Mouse (Mus musculus) testis, postnatal 14 days (tissue): ENCODE data around the gene Hrasls5.

Experiments used
- DNase-seq: peaks from one replicate; pipeline ENCODE4 v3.0.0; 2021; ENCODE audit warnings: low spot score

Hrasls5 gene

DNA sequence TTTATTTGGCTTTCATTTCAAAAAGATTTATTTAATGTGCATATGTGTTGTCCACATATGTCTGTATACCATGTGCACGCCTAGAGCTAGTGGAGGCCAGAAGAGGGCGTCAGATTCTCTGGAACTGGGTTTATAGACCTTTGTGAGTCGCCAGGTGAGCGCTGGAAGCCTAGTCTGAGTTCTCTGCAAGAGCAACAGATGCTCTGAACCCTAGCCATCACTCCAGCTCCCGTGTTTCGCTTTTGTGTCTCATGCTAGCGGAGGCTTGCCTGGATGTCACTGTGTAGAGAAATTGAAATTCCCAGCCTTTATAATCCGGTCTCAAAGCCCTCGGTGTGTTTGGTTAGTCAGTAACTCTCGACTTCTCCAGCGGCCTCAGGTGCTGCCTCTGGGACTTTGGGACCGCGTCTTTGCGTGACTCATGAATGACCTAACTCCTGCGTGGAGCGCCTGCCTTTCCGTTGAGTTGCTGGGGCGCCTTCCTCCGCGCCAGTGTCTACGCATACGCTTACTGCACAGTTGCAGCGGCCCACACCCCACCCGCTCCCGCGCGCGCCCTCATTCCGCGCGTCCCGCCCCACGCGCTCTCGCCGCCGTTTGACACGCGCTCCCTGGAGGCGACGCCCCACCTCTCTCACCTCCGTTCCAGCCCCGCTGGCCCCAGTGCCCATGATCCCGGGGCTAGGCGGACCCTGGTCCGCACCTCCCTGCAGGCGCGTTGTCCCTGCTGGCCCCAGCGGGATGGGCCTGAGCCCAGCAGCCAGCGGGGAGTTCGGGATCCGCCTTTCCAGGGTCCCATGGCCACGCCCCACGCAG is at the start of gene Hrasls5:
Gene Hrasls5 (plus strand): TSS at position 600 of the 816 bp plus-strand sequence.
- peak; percentile 9 for DNase-seq

GRCm38 (mm10) chr19:7562601-7563129 is 49.7 kb upstream of the Hrasls5 start:
- DNase-seq = no peak

DNA sequence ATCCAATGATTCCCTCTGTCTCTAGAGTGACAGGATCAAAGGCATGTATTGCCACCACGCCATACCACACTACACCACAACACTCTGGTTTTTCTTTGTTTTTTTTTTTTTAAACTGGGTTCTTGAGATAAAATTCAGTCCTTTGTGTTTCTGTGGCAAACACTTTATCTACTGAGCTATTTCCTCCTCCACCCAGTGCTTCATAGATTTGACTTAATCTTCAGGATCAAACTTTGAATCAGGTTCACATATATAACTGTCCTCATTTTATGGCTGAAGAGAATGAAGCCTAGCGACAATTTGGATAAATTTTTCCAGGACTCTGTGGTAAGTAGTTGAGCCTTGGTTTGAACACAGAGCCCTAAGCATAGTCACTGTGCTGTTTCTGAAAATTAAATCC is 48.7 kb upstream of the Hrasls5 start:
- DNase-seq = no peak

DNA sequence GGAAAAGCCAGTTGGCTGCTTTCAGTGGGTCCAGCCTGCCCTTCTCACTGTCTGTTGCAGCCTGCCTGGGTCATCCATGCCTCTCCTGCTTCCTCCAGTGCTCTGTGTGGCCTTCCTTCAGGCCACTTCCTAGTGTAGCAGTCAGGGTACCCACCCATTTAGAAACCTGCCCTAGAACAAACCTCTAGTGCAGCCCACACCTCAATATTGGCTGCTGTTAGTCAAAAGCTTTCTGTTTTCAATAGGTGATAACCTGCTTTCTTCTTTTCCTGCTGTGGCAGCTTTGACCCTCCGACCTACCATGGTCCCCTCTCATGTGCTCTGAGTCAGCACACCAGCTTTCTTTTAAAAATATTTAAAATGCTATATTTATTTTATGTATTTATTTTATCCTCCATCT is 47.9 kb upstream of the Hrasls5 start:
- no peak for DNase-seq

DNA sequence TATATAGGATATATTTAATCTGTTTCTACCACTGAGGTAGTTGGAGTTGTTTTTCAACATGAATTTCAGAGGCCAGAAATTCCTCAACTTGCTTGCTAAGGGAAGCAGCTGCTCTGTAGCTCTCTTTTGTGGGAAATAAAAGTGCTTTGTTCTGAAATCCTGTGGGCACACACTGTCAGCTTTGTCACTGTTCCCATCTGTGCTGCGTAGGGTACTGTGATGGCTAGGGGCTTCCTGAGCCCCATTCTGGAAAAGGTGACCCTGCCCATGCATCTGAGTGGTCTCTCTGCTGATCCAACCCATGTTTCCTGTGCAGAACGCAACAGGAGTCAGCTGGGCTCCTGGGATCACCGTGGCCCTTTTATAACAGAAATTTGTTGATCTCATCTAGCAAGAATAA is 45.5 kb upstream of the Hrasls5 start:
- no peak for DNase-seq

DNA sequence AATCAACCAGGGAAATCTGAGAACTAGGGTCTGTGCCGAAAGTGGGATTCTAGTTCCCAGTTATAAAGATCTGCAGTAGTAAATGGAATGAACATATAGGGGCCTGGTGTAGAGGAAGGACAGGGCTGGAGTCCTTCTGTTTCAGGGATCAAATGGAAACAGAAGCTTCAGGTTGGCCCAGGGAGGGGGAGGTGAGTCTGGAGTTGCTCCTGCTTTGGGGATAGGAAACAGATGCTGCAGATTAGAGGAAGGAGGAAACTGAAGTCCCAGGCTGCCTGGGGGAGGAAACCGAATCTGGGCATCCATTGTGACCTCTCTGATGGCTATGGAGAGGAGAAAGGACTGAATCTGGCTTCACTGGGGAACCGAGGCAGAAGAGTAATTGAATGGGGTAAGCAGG is 44.0 kb upstream of the Hrasls5 start:
- DNase-seq = no peak

DNA sequence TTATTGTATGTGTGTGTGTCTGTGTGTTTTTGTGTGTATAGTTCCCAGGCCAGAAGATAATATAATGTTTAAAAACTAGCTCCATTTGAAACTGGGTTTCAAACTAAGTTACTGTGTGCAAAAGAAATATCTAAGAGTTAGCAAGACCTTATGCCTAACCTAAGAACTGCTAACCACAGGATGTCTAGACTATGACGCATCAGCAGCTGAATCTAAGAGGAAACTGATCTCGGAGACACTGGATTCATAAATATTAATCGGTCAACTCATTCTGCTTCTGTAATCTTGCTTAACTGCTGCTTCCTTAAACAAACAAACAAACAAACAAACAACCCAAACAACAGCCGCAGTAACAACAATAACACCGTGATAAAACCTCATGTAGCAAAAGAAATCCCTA is 42.7 kb upstream of the Hrasls5 start:
- no peak for DNase-seq

GRCm38 (mm10) chr19:7576180-7576579 is 36.2 kb upstream of the Hrasls5 start:
- no peak for DNase-seq

DNA sequence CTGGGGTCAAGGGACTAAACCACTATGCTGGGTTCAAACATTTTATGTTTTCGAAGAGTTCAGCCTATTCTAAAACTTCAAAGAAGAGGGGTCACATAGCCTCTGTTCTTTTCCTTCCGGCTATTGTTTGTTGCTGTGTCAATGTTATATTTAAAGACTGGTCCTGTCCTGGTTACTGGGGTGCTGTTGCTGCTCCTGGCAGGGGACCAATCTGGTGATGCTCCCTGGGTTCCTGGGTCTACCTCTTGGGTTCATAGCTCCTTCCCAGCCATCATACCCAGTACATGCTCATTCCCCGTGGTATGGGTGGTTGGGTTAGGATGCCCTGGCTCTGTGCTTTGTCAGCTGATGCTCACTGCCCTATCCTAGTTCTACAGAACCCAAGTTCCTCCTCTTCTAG is 34.6 kb upstream of the Hrasls5 start:
- DNase-seq = no peak

DNA sequence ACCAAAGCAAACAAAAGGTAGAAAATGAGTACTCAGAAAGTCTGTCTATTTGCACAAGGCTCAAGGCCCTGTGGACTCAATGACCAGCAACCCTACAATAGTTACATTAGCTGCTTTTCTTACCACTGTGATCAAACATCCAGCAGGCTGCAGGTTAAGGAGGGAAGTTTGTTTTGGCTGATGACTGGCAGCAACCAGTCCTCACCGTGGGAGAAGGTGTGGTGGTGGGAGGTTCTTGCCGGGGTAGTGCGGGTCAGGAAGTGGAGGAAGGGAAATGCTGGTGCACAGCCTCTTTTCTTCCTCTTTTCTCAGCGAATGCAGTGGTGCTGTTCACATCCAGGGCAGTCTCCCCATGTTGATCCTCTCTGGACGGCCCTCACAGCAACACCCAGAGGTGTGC is 31.3 kb upstream of the Hrasls5 start:
- no peak for DNase-seq

DNA sequence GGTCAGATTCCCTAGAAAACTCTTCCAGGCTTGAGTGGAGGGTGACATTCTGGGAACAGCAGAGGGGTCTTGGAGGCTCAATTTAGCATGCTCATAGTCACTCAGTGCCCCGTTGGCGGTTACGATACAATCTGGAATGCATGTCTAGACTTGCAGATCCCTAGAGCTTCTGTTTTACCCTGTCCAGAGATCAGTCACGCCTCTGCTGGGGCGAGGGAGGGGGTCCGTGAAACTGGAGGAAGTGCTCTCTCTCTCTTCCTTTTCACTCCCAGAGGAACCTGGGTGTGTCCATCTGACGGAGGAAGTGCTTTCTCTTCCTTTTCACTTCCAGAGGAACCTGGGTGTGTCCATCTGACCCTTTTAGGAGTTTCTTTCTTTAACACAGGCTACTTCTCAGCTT is 29.2 kb upstream of the Hrasls5 start:
- no peak for DNase-seq

- DNase-seq = no peak
Measured at GRCm38 (mm10) chr19:7583599-7583998, 28.7 kb upstream of the Hrasls5 start.

DNA sequence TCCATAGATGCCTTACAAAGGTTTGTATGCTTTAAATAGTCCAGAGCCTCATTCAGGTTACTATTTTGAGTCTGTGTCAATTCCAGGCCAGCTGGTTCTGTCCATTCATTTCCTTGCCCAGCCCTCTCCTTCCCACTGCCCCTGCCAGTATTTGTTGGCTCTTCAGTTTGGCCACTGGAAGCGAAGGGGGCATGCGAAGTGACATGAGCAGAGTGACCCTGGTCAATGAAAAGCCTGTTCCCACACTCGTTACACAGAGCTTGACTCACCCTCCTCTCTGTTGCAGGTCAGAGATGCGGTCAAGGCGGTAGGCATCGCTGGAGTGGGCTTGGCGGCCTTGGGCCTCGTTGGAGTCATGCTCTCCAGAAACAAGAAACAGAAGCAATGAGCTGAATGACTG is 27.1 kb upstream of the Hrasls5 start:
- DNase-seq = no peak

- DNase-seq = peak; percentile 19
Measured at GRCm38 (mm10) chr19:7585764-7586163, 26.6 kb upstream of the Hrasls5 start.

DNA sequence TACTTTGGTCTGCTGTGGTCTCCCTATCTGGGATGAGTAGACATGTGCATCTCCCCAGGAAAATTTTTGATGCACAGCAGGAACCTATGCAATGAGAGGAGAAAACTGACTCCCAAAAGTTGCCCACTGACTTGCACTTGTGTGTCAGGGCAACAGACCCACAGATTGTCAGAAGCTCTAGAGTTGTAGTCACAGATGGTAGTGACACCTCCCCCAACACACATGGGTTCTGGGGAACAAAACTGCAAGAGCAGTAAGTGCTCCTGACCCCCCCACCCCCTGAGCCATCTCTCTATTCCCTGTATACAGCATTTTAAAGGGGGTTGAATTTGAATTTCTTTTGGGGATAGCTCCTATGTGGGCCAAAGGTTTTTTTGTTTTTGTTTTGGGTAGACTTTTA is 21.5 kb upstream of the Hrasls5 start:
- no peak for DNase-seq

DNA sequence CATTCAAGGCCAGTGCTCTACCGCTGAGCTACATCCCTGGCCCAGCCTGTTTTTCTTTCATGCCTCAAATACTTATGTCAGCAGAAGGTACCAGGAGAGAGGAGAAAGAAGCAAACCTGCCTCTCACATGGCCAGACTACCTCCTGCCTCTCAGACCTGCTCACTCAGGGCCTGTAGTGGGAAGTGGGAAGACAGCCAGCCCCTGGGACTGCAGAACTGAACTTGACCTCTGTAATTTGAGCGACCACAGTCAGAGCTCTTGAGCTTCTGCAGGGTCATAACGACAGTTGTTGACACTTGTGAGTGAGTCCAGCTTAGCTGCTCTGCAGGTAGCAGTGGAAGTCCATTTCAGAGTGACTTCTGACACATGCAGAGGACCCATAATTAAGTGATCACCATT is 20.3 kb upstream of the Hrasls5 start:
- no peak for DNase-seq

DNA sequence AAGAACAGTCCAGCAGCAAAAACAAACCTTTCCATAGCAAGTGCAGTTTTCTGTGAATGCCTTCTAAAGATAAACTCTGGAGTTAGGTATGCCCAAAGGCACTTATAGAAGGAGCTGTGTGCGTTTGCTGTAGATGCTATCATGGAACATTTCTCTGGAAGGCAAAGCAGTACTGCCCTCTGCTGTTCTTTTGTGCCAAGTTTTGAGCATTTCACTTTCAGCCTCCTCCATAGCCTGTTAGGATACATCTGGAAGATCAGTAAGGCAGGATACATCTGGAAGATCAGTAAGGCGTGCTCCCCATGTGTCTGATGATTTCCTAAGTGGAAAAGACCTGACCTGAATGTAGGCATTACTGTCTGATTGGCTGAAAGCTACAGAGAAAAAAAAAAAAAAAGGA is 16.8 kb upstream of the Hrasls5 start:
- no peak for DNase-seq

GRCm38 (mm10) chr19:7598481-7598880 is 13.9 kb upstream of the Hrasls5 start:
- DNase-seq = no peak

- no peak for DNase-seq
Measured at GRCm38 (mm10) chr19:7601551-7601950, 10.8 kb upstream of the Hrasls5 start.

- DNase-seq = no peak
Measured at GRCm38 (mm10) chr19:7604107-7604506, 8.2 kb upstream of the Hrasls5 start.

- DNase-seq = no peak
Measured at GRCm38 (mm10) chr19:7605013-7605412, 7.3 kb upstream of the Hrasls5 start.

DNA sequence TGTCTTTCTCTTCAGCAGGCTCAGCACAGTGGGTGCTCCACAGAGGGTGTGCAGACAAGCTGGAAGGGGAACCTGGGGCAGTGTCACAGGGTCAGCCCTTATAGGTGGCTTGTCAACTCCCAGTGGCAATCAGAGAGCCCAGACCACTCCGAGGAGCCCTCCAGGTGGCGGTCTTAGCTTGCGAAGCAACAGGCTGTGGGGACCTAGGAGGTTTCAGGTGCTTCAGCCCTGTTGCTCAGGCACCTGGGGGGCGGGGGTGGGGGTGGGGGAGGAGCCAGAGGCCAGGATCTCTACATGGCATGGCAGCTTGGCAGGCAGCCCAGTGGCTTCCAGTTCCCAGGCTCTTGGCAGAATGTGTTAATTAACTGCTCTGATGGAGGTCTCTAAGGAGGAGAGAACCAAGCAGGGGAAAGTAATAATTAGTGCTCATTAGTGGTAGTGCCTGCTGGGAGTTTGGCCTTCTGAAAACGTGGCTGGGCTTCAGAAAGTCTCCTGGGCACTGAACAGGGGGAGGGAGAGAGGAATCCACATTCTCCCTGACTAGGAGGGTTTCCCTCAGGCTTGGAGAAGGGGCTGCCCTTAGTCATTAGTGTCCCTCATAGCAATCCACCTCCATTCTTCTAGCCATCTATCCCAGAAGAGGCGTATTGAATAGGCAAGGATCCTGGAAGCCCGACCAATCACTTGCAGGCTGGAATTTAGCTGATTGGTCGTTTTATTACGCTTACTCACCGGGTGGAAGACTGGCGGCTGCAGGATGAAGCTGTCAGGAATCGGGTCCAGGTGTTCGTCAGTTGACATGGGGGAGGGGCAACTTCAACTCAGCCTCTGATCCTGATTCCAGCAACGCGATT is 6.2 kb upstream of the Hrasls5 start:
- peak; percentile 36 for DNase-seq
